Mouse (Mus musculus): ENCODE data around the gene Mxra8.

The Mxra8 gene

DNA sequence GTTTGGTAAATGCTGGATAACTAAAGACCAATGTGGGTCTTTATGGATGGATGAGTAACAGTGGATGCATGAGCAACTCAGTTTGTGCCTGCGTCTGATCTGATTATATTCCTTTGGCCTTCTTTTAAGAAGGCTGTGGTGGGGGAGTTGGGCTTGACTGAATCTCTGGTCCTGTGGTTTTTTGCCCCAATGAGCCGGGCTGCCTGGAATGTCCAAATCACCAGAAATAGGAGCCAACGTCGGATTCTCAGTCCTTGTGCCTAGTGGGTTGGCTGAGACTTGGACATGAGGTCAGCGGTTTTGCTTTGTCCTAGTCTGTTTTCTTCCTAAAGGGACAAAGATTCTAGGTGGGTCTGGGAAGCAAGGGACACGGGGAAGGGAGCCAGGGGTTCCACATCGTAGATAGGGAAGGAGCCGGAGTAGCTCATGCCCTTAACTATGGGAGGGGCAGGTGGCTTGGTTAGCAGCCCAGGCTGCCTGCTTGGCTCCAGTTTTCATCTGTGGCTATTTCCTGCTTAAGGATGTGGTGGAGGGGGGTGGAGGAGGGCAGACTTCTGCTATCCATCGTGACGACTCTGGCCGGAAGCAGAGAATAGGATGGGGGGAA, 2.0 kb upstream of the Mxra8 start:
- peak; percentile 52 for DNase-seq

DNA sequence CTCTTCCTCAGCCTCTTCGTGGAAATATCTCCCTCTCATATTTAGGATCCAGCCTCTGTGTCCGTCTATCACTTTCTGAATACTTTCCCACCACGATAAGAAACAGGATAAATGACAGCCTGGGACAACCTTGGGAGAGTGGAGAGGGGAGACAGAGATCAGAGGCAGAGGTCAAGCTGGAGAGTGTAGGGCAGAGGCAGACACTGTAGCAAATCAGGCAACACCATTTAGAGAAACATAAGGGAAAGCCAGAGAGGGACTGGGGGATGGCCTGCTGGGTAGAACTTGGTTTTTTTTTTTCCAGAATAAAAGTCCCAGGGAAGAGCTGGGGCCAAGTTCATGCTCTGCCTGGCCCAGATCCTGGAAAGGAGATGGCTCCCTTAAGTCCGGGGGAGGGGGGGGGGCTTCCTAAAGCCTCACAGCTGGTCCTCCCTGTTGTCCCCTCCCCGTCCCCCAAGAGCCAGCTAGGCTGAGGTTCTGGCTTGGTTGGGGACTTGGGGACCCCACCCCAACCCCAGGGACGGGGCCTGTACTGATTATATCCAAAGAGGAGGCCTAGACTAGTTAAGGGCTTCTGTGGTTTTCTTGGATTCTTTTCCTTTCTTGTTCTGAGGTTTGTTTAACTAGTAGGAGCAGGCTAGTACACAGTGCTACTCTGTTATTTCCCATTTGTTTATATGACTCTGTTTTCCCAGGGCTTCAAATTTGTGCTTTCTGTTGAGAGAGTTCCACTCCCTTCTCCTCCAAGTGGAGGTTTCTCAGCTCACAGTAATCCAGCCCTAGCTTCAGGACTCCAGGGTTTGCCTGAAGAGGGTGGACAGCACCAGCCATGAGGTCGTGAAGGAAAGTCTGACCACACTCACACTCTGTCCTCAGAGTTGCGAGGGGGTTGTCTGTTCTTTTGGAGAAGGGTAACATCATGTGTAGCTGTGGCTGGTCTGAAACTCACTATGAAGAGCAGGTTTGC, 1.0 kb upstream of the Mxra8 start:
- DNase-seq: no peak

DNA sequence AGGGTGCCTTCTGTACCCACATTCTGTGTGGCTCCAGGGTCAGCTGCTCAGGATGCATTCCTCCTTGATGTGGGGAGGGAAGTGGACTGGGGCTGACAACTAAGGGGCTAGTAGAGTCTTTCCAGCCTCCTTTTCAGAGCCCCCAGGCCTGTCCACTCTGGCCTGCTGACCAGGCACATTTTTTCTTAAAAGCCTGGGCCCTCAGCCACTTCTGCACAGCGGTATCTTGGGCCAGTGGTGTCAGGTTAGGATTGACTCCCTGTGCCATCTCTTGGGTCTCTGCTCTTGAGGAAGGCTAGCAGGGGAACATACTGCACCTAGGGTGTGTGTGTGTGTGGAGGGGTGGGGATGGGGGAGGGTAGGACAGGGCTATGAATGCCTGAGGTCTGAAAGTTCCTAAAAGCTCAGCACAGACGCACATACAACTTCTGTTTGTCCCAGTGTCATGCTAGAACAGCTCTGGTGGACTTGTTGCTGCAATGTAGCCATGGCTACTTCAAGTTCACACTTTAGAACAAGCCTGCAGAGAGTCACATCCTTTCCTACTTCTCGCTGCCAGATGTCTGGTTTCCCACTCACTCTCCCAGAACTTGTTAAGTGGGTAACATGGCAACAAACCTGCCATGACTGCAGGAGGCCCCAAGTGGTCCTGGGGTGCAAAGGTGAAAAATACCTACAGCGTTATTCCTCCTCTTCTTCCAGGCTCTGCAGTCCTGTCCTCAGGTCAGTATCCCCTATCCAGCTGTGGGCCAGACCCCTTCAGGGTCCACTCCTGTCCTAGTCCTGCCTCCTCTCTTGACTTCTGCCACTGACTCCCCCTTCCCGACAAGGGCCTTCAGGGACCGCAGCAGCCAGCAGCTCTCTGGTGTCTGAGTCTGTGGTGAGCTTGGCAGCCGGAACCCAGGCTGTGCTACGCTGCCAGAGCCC, 859 bp downstream of the Mxra8 start:
- DNase-seq: no peak

DNA sequence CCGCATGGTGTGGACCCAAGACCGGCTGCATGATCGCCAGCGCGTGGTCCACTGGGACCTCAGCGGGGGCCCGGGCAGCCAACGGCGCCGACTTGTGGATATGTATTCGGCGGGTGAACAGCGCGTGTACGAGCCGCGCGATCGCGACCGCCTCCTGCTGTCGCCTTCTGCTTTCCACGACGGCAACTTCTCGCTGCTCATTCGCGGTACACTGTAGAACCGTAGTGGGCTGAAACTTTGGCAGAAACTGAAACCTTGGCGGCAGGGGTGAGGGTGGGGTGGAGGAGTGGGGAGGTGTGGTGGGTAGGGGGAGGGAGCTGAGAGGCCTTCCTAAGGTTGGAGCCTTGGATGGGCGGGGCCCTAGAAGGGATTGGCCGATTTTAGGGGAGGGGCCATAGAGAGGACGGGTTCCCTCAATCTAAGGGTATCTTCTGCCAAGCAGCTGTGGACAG, 1.5 kb downstream of the Mxra8 start:
- DNase-seq: peak; percentile 75

DNA sequence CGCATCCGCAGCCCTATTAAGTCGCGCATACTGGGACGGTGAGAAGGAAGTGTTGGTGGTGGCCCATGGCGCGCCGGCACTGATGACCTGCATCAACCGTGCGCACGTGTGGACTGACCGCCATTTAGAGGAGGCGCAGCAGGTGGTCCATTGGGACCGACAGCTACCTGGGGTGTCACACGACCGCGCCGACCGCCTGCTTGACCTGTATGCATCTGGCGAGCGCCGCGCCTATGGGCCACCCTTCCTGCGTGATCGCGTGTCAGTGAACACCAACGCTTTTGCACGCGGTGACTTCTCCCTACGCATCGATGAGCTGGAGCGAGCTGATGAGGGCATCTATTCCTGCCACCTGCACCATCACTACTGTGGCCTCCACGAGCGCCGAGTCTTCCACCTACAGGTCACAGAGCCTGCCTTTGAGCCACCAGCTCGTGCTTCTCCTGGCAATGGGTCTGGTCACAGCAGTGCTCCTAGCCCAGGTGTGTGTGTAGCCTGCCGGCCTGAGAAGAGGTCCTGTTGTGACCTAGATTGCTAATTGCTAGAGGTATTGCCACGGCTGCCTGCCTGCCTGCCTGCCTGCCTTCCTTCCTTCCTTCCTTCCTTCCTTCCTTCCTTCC, 2.3 kb downstream of the Mxra8 start:
- no peak for DNase-seq

DNA sequence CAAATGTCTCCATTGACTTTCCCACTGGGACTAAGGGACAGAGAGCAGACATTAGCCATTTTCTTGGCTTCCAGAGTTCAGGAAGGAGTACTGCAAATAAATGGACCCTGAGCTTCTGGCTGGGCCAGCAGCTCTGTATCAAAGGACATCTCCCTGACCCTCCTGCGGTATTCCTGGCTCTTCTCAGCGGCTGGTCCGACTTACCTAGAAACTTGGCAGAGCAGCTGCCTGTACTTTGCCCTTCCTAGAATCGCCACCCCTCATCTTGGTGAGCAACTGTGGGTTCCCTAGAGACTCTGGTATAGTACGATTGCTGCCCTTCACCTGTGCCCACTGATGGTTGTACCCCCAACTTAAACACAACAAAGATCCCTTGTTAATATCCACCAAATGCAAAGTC, 3.8 kb downstream of the Mxra8 start:
- DNase-seq: peak; percentile 83

DNA sequence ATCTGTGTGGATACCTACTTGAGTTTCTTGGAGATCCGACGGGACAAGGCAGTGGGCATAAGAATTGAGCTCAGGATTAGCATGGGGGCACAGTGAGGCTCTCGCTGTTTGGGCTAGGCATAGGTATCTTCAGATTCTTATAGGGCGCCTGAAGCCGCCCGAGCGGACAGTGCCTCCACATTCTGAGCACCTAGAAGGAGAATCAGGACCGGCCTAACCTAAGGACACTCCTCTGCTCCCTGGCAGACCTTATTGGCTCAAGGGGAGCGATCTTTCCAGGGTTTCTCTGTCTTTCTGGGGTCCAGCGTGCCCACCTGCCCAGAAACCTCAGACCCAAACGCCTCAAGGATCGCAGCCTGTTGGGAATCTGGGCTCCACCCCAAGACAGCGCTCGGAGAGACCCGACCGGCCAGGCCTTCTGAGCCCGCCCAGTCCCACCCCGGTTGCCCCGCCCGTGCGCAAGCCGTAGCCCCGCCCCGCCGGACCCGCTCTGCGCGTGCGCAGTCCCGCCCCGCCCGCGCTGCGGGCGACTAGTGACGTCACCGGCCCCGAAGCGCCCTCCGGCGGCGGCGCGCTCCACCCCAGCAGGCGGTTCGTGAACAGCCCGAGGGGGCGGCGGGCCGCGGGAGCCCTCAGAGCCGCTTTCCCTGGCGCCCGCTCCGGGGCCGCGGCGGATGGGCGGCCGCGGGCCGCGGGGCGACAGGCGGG, 7.5 kb downstream of the Mxra8 start, which contains the start of gene Dvl1:
Dvl1 (plus strand) TSS at position 532 of the 708 bp plus-strand sequence.
- peak; percentile 90 for DNase-seq

DNA sequence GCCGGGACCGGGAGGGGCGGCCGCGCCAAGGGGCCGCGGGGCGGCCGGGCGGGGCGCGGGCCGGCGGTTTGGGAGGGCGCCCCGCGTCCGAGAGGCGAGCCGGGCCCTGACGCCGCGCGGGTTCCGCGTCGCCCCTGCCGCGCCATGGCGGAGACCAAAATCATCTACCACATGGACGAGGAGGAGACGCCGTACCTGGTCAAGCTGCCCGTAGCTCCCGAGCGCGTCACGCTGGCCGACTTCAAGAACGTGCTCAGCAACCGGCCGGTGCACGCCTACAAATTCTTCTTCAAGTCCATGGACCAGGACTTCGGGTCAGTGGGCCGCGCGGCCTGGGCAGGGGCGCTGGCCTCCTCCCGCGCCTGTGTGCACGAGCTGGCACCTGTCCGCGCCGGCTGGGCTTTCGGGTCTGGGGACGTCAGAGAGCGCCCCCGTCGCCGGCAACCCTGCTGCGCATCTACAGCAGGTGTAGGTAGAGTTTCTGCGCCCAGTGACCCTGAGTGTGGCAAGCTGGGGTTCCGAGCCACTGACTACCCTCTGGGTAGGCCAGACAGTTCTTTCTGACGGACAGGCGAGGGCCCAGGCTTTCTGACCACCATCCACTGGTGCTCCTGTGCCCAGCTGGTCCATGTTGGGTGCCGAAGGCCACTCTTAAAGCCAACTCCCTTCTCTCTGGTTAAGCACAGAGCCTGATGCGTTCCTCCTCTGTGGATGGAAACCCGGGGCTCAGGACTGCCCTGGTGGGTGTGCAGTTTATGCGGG, 8.3 kb downstream of the Mxra8 start:
- peak; percentile 72 for DNase-seq

DNA sequence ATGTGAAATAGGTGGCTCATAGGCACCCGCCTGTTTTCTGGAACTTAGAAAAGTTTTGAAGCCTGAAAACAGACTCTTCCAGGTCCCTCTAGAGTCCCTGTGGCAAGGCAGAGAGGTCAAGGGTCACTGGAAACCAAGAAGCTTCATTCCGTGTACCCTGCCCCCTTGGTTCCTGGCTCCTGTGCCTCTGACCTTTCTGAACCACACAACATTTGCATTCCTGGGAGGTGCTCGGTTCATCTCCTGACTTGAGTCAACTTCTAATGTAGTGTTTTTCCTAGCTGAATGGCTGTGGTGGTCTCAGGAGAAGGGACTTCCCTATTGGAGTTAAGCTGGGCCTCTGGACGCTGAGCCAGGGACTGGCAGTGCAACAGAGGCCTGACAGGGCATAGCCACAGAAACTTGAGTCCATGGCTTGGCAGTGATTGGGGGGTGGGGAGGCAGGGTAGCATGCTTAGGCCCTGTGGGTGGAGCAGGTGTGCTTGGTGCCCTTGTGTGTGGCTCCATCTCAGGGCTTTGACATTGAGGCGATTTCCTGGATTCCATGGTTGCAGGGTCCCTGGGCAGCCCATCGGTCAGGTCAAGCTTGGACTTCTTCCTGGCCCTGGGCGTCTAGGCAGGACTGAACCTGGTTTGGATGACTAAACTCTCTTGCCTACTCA, 9.1 kb downstream of the Mxra8 start:
- peak; percentile 87 for DNase-seq

DNA sequence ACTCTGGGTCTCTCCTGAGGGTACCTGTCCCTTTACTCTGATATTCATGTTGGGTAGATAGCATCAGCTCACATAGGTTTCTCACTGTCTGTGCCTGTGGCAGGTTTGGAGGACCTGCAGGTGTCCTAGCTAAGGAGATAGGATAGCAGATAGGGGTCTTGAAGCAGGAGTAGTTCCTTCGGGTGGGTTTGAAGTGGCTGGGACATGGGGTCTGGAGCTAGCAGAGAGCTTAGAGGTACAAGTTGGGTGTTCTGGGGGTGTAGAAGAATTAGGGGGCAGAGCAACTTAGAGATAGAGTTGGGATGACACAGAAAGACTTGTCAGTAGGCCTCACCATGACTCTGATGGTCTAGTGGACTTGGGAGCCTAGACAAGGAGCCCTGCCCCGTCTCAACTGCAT, 9.9 kb downstream of the Mxra8 start:
- no peak for DNase-seq

DNA sequence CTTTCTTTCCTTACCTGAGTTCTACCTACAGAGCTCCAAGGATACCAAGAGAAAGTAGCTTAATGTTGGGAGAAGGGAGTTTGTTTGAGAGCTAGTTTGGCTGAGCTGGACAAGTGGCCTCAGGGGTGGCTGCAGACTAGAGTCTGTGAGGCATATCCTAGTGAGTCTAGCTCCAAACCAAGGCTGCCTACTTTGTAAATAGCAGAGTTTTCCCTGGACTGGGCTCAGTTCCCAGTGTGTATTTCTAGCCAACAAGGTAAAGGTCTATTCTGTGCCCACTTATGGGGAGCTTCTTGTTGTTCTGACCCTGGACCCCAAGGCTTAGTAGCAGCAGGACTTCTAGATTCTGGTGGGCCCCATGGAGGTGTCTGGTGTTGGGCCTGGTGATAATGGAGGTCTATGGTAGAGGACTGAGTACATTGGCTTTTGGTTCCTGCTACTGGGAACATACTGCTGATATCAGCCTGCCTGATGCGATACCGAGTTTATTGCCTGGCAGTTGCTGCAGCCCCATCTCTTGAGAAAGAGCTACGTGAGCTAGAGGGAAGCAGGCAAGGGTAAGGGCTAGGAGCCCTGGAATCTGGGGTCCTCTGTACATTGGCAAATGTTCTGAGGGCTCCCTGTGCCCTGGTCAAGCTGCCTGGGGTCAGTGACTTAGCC, 10.4 kb downstream of the Mxra8 start:
- peak; percentile 76 for DNase-seq

DNA sequence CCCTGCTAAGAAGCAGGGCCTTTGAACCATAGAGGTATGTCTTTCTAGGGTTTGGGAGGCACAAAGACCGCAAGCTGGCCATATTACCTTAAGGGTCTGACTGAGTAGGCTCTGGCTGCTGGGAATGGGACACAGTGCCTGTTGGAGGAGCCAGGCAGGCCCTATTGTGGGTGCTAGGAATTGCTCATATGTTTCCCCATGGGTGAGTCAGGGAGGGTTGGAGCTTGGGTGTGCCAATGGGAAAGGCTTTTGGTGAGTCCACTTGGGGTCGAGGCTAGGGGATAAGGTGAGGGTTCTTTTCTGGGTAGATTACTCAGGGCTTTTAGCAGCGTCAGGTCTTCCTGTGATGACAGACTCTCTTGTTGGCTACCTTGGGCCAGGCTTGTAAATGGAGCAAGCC, 11.9 kb downstream of the Mxra8 start:
- DNase-seq: no peak

DNA sequence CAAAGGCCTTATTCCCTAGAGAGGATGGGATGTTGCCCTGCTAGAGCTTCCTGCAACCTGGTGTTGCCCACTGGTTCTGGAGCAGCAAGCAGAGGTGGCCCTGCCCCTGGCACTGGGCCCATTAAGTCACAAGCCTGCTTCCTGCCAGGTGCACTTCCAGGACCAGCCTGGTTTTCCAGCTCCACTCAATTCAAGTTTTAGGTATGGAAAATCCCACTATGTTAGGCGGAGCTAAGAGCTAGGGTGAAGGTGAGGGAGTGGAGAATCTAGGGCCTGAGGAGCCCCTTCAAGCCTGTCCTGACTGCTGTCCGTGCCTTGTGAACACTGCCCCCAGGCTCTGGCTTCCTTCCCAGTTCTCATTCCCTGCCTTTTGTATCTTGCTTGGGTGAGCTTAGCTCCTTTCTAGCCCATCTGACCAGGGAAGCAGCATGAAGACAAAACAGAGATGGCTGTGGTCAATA, 12.5 kb downstream of the Mxra8 start:
- peak; percentile 79 for DNase-seq

DNA sequence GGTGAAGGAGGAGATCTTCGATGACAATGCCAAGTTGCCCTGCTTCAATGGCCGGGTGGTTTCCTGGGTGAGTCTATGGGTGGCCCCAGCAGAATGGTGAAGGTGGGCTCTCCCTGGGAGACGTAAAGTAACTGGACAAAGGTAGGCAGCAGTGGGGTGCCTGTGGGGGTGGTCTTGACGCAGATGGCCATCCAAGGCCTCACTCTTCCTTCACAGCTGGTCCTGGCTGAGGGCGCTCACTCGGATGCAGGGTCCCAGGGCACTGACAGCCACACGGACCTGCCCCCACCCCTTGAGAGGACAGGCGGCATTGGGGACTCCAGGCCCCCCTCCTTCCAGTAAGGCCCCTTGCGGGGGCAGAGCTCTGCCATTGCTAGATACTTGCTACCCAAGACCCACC, 13.9 kb downstream of the Mxra8 start:
- no peak for DNase-seq

DNA sequence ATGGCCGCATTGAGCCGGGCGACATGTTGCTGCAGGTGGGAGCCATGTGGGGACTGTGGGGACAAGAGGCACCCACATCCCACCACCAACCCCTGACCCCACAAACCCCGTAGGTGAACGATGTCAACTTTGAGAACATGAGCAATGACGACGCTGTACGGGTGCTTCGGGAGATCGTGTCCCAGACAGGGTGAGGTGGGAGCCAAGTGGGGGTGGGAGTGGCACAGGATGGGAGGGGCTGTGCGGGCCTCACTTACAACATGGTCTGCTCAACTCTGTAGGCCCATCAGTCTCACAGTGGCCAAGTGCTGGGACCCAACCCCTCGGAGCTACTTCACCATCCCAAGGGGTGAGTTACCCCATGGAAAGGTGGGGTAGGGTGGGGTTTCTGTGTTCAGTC, 15.5 kb downstream of the Mxra8 start:
- DNase-seq: no peak

DNA sequence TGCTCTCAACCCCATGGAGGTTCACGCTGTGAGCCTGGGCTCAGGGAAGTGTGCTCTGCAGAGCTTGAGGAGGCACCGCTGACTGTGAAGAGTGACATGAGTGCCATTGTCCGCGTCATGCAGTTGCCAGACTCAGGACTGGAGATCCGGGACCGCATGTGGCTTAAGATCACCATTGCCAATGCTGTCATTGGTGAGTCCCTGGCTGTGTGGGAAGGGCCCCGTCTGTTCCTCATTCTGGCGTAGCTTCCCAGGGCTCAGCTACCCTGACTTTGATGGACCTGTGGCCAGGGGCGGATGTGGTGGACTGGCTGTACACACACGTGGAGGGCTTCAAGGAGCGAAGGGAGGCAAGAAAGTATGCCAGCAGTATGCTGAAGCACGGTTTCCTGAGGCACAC, 16.6 kb downstream of the Mxra8 start:
- no peak for DNase-seq

DNA sequence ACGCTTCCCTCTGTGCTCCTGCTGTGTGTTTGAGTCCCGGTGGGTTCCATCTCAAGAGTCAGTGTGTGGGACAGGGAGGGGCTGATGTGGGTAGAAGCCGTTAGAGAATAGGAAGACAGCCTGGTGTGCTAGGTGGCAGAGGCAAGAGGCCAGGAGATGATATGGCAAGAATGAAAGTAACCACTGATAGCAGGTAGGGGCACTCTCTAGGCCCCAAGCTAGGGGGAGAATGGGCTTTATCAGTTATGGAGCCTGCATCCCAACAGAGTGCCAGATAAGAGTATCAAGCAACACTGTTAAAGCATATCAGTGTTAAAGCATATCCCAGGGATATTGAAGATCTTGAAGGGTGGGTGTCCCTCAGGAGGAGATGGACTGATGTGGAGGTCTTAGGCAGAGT, 17.4 kb downstream of the Mxra8 start:
- no peak for DNase-seq

DNA sequence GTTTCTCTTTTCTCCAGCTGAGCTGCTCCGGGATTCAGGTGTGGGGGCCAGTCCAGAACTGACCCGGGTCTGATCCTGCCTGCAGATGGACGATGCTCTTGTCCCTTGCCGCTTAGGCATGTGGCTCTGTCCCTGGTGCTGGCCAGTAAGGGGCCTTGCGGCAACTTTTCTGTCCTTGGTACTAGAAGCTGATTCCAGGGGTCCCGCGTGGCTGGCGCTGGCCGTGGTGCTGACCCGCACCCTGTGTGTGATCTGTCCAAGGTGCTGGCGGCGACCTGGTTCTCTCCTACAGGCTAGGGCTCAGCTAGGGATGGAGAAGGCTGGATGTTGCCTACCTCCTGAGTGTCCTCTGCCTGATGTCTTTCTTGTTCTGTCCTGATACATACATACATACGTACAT, 19.8 kb downstream of the Mxra8 start:
- no peak for DNase-seq

DNA sequence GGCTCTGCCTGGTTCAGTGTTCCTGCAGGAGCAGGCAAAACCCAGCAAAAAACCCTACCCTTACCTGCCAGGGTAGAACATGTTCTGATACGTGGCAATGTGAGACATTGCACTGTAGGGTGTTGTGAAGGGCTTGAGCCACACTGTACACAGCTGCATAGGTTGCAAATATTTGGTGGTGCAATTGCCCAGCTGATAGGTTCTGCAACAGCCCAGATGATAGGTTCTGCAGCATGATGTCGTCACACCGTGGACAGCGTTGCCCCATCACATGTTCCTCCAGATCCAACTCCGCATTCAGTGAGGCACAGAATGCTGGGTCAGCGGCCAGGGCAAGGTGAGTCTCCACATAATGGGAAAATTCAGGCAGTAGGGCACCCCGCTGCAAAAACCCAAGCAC, 22.3 kb downstream of the Mxra8 start:
- DNase-seq: no peak

DNA sequence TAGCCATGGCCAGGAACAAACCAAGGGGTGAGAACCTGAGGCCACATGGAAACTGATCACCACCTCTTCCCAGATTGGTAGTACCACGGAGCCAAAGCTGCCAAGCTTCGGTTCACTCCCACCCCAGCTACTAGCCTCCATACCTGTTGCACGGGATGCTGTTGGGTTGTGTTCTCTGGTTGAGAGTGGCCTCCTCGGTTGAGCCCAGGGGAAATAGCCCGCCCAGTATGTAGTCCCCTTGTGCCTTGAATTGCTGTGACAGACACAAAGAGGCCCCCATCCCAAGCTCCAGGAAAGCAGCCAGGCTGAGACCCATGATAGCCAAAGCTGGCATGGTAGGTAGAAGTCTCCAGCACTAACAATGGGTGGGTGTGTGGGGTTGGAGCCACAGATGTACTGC, 23.5 kb downstream of the Mxra8 start, which contains the start of gene Tas1r3:
Tas1r3 (minus strand) TSS at position 362 of the 400 bp plus-strand sequence.
- no peak for DNase-seq
